Mouse (Mus musculus) ES-E14 (cell line): ENCODE measurements around the gene Cep63. TPM values are rescaled to one million over a fixed set of nuclear protein-coding genes. Genes with fewer than 3 reads are reported as not detected.

Experiments used
- DNase-seq: peaks from one replicate; pipeline ENCODE4 v3.0.0-alpha.2; 2013; ENCODE audit warnings: low read depth, low spot score
- H3K27ac ChIP-seq: 2 replicates; pipeline ENCODE4 v1.5.1; 2012; ENCODE audit warnings: low read depth, mild to moderate bottlenecking, low read length, moderate library complexity, mixed read lengths; ENCODE audit not compliant: poor library complexity, insufficient read depth, severe bottlenecking
- H3K36me3 ChIP-seq: 2 replicates; pipeline ENCODE4 v1.6.1; 2012; ENCODE audit warnings: mild to moderate bottlenecking, low read length, moderate library complexity, mixed read lengths; ENCODE audit not compliant: control insufficient read depth, poor library complexity, insufficient read depth, severe bottlenecking
- H3K4me1 ChIP-seq, 2 experiments: fragments of 150-350 bp in 1 of 2; sonication (generic) in 1 of 2; 2 replicates each; pipeline ENCODE4 v1.6.1; 2012; ENCODE audit warnings: low read length in 2 of 2, mild to moderate bottlenecking in 1 of 2, mixed read lengths in 1 of 2; ENCODE audit not compliant: control insufficient read depth in 2 of 2, insufficient read depth in 2 of 2, poor library complexity in 1 of 2
- H3K4me3 ChIP-seq, 2 experiments: fragments of 150-350 bp in 1 of 2; sonication (generic) in 1 of 2; 2 replicates each; pipeline ENCODE4 v1.5.1; 2012; ENCODE audit warnings: low read length in 2 of 2, low read depth in 1 of 2, mild to moderate bottlenecking in 1 of 2, mixed read lengths in 1 of 2; ENCODE audit not compliant: insufficient read depth in 1 of 2, poor library complexity in 1 of 2, severe bottlenecking in 1 of 2
- H3K9ac ChIP-seq: 2 replicates; pipeline ENCODE4 v1.6.1; 2012; ENCODE audit warnings: low read depth, mild to moderate bottlenecking, low read length, mixed read lengths; ENCODE audit not compliant: poor library complexity, insufficient read depth, severe bottlenecking
- H3K9me3 ChIP-seq: fragments of 150-350 bp; sonication (generic); 2 replicates; pipeline ENCODE4 v1.6.1; 2012; ENCODE audit warnings: low read depth, mild to moderate bottlenecking, low read length; ENCODE audit not compliant: control insufficient read depth, insufficient read depth
- CHD2 ChIP-seq: IDR thresholded peaks from 2 replicates; pipeline ENCODE4 v1.6.1; 2014; ENCODE audit warnings: mild to moderate bottlenecking, low read depth, low read length, inconsistent platforms
- HCFC1 ChIP-seq: IDR thresholded peaks from 2 replicates; pipeline ENCODE4 v1.6.1; 2012; ENCODE audit warnings: low read length, inconsistent platforms, borderline replicate concordance; ENCODE audit not compliant: insufficient read depth
- MAFK ChIP-seq: IDR thresholded peaks from 2 replicates; pipeline ENCODE4 v1.6.1; 2014; ENCODE audit warnings: mild to moderate bottlenecking, low read depth, low read length, inconsistent platforms; ENCODE audit not compliant: insufficient read depth
- ZC3H11A ChIP-seq: IDR thresholded peaks from 2 replicates; pipeline ENCODE4 v1.6.1; 2012; ENCODE audit warnings: low read depth, mild to moderate bottlenecking, inconsistent platforms, low read length, borderline replicate concordance
- ZNF384 ChIP-seq: IDR thresholded peaks from 2 replicates; pipeline ENCODE4 v1.6.1; 2012; ENCODE audit warnings: low read depth, low read length, inconsistent platforms
- in situ Hi-C, 2 experiments: fragments of 600-800 bp; cut with MboI; formaldehyde crosslinking; loops; one replicate each; pipeline ENCODE4 v1.15.1; 2025; ENCODE audit warnings: low sequenced_read_pairs in 2 of 2, inconsistent platforms in 1 of 2; ENCODE audit not compliant: unreplicated experiment in 2 of 2
- total RNA-seq: library from RNA; depleted of rRNA; stranded (reverse); fragments of 300-350 nt; gene quantifications from 2 replicates; pipeline ENCODE4 v1.2.3, GENCODE M21; 2012

The Cep63 gene
- total RNA-seq, 1 experiment: 26.1 TPM

- DNase-seq: no peak
- no peak for TF ChIP-seq ZC3H11A
- no peak for TF ChIP-seq MAFK
- no peak overlapping the region for H3K4me3 ChIP-seq
- H3K4me1 ChIP-seq: peaks cover 0 to 6% of the 10 kb centered on the region in 2 experiments; a peak in 1 of 4 replicates
- no peak overlapping the region for H3K27ac ChIP-seq
- H3K9me3 ChIP-seq: no peaks in the 10 kb centered on the region
- H3K36me3 ChIP-seq: peaks cover 2% of the 10 kb centered on the region; the same call in 1 of the 2 replicates
- in situ Hi-C loops: loop anchor here (5.0 to 10.0 kb wide), 3 partner anchors 138 to 226 kb away; no protein-coding TSS in a partner anchor
- H3K9ac ChIP-seq: no peak overlapping the region
Measured at GRCm38 (mm10) chr9:102638963-102639362, 12.6 kb upstream of the Cep63 start.

- no peak for DNase-seq
- in situ Hi-C loops: loop anchor here (5.0 to 10.0 kb wide), 3 partner anchors 140 to 228 kb away; no protein-coding TSS in a partner anchor
Measured at GRCm38 (mm10) chr9:102637115-102637514, 10.8 kb upstream of the Cep63 start.

GRCm38 (mm10) chr9:102636553-102636952 lies 10.2 kb upstream of the Cep63 start:
- in situ Hi-C loops: loop anchor here (5.0 to 10.0 kb wide), 3 partner anchors 141 to 228 kb away; no protein-coding TSS in a partner anchor
- TF ChIP-seq MAFK (no peak), CHD2 (no peak), ZNF384 (peak; percentile 50; the same call in 1 of the 2 replicates), HCFC1 (no peak), ZC3H11A (peak; percentile 98)
- H3K9me3 ChIP-seq: no peaks in the 10 kb centered on the region
- H3K36me3 ChIP-seq: peaks cover 9% of the 10 kb centered on the region; the same call in 1 of the 2 replicates
- peaks cover 0 to 6% of the 10 kb centered on the region in 2 experiments; a peak in 1 of 4 replicates for H3K4me1 ChIP-seq
- H3K4me3 ChIP-seq: no peak overlapping the region
- H3K27ac ChIP-seq: no peak overlapping the region
- no peak overlapping the region for H3K9ac ChIP-seq
- peak; percentile 56 for DNase-seq

More at GRCm38 (mm10) chr9:102637115-102637514, 10.8 kb upstream of the Cep63 start:
- Histone ChIP-seq H3K36me3 (peaks cover 9% of the 10 kb centered on the region; the same call in 1 of the 2 replicates), H3K9ac (no peak overlapping the region), H3K9me3 (no peaks in the 10 kb centered on the region), H3K4me3 (no peak overlapping the region), H3K4me1 (peaks cover 0 to 6% of the 10 kb centered on the region in 2 experiments; a peak in 1 of 4 replicates), H3K27ac (no peak overlapping the region)
- no peak for TF ChIP-seq HCFC1
- no peak for TF ChIP-seq ZNF384
- no peak for TF ChIP-seq CHD2
- TF ChIP-seq MAFK: no peak
- TF ChIP-seq ZC3H11A: no peak

GRCm38 (mm10) chr9:102634453-102634852 lies 8.1 kb upstream of the Cep63 start:
- DNase-seq: no peak
- no peak for TF ChIP-seq ZC3H11A
- no peak for TF ChIP-seq MAFK
- no peak for TF ChIP-seq CHD2
- TF ChIP-seq HCFC1: no peak
- TF ChIP-seq ZNF384: no peak
- in situ Hi-C loops: loop anchor here in 1 of 2 experiments (10.0 kb wide), 1 partner anchor 230 kb away; no protein-coding TSS in a partner anchor
- Histone ChIP-seq H3K36me3 (peaks cover 12% of the 10 kb centered on the region; the same call in 1 of the 2 replicates), H3K27ac (no peak overlapping the region), H3K4me1 (peaks cover 0 to 6% of the 10 kb centered on the region in 2 experiments; a peak in 1 of 4 replicates), H3K4me3 (no peak overlapping the region), H3K9me3 (no peaks in the 10 kb centered on the region), H3K9ac (no peak overlapping the region)
